Mouse (Mus musculus) layer of hippocampus, postnatal 25 days (tissue): Measurements from ENCODE around the gene Cinp. TPM values are rescaled to one million over a fixed set of nuclear protein-coding genes. Genes with fewer than 3 reads are reported as not detected.

Experiments
- DNase-seq, 2 experiments: peaks; one replicate each; pipeline ENCODE4 v3.0.0; 2022; ENCODE audit warnings: mixed read lengths in 2 of 2, low spot score in 1 of 2; ENCODE audit errors: extremely low spot score in 1 of 2
- total RNA-seq, 2 experiments: library from RNA; stranded (reverse); gene quantifications; 2 replicates each; pipeline ENCODE4 v1.2.3; 2021

Cinp gene
- 10 to 100 TPM; 70.4 to 76.3 TPM for total RNA-seq

DNA sequence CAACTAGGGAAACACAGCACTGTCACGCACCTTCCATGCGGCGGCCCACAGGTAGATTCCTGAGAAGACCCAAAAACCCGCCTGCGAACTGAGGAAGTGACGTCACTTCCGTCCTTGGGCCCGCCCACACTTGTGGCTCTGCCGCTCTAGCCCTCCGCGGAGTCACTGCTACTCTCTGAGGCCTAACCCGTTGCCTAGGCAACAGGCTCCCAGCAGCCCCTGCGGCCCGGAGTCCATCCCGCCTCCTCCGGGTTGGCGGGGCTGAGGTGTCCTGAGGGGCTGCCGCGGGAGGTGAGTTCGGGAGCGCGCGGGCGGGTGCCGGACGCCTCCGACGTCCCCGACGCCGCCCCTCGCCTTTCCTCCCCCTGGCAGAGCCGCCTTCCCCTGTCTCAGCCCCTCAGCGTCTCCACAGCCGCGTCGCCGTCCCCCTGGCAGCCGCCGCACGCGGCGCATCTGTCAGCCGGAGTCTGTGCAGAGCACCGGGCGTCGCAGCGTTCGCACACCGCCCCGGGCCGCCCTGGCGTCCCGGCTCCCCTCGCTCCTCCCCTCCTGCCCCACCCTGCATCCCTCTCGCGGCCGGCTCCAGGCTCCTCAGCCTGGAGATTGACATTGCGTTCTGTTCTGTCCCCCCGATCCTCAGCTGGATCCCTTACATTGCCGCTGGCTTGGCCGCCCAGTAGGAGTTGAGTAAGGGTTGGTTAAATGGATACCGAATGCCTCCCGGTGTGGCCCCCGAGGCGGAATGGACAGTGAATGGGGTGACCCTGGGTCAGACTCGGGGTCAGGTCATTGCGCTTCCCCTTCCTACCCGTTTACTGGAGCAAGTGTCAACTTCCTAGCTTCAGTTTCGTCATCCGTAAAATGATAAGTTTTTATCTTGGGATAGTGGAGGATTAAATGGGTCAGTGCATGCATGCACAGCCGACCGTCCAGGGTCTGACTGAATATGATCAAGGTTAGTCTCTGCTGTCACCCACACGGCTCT, at the start of gene Cinp, which contains the start of gene Tecpr2:
Cinp (minus strand) TSS at position 110 of the 985 bp plus-strand sequence.
Tecpr2 (plus strand) TSS at position 229 of the 985 bp plus-strand sequence.
- DNase-seq: peak; percentile 89 to 90

DNA sequence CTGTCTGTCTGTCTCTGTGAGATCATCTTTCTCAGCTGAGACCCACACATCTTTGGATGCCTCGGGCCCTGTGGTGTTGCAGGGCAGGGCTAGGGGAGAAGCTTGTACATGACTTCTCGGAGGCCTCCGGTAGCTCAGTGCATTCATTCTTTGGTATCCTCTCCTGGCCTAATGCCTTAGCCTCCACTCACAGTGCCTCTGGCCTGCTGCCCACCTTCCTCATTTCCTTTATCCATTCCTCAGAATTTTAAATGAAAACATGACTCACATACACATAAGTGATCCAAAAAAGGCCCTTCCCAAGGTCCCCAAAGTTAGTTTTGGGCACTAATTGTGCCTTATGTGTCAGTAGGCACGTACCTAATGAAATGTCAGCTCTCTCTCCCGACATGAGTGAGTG, 48.6 kb upstream of the Cinp start:
- DNase-seq: no peak

DNA sequence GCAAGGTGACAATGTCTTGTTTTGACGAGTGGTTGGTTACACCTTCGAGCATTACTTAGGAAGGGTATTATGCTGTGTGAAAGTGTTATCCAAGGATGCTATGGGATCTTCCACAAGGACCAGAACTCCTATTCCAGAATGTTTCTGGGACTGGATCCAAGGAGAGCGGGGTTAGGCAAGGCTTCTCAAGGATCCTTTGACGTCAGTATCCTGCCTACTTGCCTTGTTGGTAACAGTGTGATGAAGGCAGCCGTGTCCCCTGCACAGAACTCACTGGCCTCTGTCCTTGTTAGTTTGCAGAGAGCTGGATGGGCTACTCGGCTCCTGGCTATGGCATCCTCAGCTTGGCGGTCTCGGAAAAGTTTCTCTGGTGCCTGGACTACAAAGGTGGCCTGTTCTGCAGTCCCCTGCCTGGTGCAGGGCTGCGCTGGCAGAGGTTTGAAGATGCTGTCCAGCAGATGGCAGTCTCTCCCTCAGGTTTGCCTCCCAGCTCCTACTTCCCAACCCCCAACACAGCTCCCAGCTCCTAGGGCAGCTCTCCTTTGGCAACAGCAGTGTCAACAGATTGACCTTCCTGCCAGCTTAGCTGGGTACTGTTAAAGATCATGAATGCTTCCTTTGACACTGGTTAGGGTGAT, 47.2 kb upstream of the Cinp start:
- peak; percentile 73 to 78 for DNase-seq

GRCm38 (mm10) chr12:110932820-110933219, 43.9 kb upstream of the Cinp start:
- DNase-seq: no peak

GRCm38 (mm10) chr12:110921572-110921971, 32.6 kb upstream of the Cinp start:
- no peak for DNase-seq

DNA sequence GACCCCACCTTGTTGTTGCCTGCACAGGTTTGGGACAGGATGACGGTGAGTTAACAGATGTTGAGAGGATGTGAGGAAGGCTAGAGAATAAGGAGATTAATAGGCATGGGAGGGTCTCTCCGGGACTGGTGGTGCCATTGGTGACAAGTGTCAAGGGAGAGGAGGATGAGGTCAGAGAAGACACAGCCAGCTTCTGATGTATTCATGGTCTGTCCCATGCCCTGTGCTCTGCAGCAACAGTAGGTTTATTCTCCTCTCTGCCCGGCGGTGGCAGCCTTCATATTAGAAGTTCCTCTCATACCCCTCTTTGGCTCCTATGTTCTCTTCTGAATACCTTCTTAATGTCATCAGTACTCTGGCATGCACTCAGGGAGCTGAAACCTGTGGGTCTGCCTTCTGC, 31.3 kb upstream of the Cinp start:
- no peak for DNase-seq

DNA sequence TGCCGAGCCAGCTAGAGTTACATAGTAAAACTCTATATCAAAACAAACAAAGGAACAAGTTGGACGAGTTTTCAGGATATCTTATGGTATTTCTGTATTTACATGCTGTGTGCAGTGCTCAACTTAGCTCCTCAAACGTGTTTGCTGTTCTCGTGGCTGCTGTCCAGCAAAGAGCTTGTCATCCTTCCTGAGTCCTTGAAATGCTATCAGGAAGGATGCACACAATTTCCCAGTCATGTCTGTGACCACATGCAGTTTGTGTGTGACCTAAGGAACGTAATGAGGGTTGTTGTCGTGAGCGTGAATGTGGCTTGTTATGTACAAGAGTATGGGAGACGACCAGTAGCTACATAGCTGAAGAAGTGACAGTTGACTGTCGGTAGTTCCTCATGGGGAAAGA, 26.8 kb upstream of the Cinp start:
- DNase-seq: no peak

- DNase-seq: no peak
Measured at GRCm38 (mm10) chr12:110909962-110910361, 21.0 kb upstream of the Cinp start.

- no peak for DNase-seq
Measured at GRCm38 (mm10) chr12:110907845-110908244, 18.9 kb upstream of the Cinp start.

DNA sequence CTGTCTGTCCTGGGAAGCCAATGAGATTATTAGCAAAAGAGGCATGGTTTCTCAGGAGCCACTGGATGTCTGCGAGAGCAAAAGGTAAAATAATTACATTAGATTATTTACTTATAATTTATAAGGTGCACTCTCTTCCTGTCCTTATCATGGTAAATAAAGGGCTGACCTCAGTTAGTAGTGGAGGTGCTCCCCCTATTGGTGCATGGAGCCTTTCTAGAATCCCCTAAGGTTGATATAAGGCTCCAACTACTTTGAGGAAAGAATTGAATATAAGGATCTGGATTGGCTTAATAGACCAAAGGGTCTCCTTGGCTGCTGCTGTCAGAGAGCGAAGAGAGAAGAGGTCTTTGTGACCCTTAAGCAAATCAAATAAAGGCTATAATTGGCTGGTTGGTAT, 14.6 kb upstream of the Cinp start:
- no peak for DNase-seq

DNA sequence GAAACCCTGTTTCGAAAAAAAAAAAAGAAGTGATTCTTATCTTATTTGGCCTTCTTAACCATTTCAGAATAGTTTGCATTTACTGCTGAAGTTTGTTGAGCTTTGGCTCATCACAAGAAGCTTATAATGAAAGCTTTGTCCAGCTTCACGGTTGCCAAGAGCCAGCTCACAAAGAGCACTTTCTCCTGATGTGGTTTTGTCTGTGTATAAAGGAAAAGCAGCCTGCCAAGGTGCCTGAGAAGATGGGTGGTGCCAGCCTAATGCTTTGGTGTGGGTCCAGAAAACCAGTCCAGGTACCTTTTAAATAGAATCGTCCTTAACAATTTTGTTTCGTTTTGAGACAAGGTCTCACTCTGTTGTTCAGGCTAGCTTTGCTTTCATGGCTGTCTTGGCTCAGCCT, 13.2 kb upstream of the Cinp start:
- DNase-seq: no peak

DNA sequence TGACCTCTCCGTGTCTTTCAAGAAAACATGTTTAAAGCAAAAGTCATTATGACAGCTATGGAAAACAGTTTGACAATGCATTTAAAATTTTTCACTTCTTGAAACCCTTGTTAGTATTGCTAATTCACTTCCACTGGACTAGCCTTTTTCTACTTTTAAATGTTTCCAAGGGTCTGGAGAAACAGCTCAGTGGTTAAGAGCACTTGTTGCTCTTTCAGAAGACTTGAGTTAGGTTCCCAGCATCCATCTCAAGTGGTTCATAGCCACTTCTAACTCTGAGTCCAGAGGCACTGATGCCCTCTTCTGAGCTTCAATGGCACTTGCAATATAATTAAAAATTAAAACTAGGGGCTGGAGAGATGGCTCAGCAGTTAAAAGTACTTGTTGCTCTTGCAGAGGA, 2.9 kb upstream of the Cinp start:
- no peak for DNase-seq

DNA sequence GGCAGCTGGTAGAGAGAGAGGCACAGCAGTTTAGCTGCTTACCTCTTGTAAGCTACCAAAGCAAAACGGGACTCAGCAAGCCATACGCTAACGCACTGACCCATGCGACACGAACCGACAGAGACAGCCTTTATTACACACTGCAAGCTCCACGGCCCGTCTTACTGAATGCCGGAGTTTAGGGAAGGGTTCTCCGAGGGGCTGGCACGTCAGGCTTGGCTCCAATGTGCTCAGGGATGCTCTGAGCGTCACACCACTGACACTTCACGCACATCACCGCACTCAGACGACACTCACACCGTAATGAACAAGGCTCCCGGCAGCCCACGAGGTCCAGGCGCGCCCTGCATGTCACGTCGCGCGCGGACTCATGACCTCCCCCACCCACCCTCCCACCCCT, 339 bp downstream of the Cinp start:
- DNase-seq: peak in 1 of 2 experiments; percentile 12

- no peak for DNase-seq
Measured at GRCm38 (mm10) chr12:110888106-110888505, 839 bp downstream of the Cinp start.

DNA sequence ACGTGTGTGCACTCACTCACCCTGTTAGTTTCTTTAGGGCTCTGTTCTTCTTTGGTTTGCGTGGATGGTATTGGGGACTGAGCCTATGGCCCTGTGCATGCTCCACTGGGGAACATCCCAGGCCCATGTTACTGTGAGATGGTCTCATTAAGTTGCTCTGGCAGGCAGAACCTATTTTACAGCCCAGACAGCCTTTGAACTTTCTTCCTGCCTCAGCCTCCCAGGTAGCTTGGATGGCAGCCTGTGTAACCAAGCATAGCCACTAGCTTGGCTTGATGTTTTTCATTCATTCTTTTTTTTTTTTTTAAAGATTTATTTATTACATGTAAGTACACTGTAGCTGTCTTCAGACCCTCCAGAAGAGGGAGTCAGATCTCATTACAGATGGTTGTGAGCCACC, 3.7 kb downstream of the Cinp start:
- DNase-seq: no peak

GRCm38 (mm10) chr12:110882291-110882690, 6.7 kb downstream of the Cinp start:
- DNase-seq: no peak

GRCm38 (mm10) chr12:110875351-110875750, 13.6 kb downstream of the Cinp start:
- no peak for DNase-seq

GRCm38 (mm10) chr12:110871247-110871646, 17.7 kb downstream of the Cinp start:
- no peak for DNase-seq

- DNase-seq: no peak
Measured at GRCm38 (mm10) chr12:110870107-110870506, 18.8 kb downstream of the Cinp start.

DNA sequence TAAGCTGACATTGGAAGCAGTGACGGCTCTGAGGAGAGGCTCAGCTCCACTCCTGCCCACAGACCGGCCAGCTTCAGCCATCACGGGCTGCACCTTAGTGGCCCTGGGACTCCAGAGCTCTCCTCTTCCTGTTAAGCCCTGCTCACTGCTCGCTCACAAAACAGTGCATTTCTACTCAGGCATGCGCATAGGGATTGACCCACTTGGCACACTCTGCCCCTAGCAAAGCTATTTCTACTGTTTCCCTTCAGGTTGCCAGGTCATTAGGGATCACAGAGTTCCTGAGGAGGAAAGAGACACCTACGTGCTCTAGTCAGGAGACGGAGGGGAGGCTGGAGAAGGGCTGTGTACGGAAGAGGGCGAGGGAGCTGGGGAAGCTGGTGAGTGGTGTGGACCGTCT, 23.0 kb downstream of the Cinp start:
- DNase-seq: no peak

GRCm38 (mm10) chr12:110865571-110865970, 23.4 kb downstream of the Cinp start:
- DNase-seq: no peak

GRCm38 (mm10) chr12:110864008-110864407, 24.9 kb downstream of the Cinp start:
- no peak for DNase-seq
